Mouse (Mus musculus) spleen, postnatal 4 days (tissue): ENCODE results near the gene Mab21l1.

ENCODE experiments used
- DNase-seq, 2 experiments: peaks; one replicate each; pipeline ENCODE4 v3.0.0; 2022; ENCODE audit warnings: low spot score in 2 of 2

Gene Mab21l1

DNA sequence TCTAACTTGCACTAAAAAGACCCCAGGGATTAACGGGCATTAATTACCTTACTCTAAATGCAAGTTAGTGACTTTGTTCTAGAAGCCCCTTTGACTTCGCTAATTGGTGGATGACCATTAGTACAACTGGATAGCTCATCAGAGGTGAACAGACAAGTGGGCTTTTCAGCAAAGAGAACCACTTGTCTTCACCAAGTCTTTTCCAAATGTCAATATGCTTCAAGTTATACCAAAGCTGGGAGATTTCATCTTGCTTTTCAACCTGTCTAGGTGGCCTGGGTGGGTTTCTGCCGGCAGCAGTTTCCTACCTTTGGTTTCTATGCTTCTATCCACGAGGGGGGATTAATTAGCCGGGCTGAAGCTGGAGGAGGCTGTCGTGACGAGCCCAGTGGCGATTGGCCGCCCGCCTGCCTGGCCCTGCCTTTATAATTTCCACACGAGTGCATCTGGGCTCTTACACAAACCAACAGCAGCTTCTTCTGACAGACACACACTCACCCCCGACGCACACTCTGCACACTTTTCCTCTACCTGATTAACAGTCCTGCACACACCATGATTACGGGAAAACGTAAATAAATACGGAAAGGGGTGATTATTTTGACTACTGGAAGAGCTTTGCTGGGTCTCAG, at the start of gene Mab21l1:
Mab21l1 (plus strand) TSS at position 455 of the 632 bp plus-strand sequence.
- no peak for DNase-seq

GRCm38 (mm10) chr3:55733665-55734064, 48.6 kb upstream of the Mab21l1 start:
- no peak for DNase-seq

- no peak for DNase-seq
Observed at GRCm38 (mm10) chr3:55741428-55741827, 40.9 kb upstream of the Mab21l1 start.

GRCm38 (mm10) chr3:55742218-55742617, 40.1 kb upstream of the Mab21l1 start:
- DNase-seq = no peak

DNA sequence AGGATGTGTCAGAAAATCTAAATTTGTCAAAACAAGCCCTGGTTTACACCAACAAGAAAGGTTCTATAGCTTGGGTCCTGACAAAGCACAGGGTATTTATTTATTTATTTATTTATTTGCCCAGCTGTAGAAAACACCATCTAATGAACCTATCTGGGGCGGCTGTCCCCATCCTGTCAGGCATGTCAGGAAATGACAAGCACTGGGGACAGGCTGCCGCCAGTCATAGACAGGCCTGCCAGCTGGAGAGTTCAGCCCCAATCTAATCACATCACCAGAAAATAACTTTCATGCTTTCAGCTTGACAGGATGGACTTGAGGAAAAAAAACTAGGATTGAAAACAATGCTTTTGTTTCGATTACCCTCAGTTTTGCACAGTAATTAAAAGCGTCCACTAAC, 39.7 kb upstream of the Mab21l1 start:
- no peak for DNase-seq

DNA sequence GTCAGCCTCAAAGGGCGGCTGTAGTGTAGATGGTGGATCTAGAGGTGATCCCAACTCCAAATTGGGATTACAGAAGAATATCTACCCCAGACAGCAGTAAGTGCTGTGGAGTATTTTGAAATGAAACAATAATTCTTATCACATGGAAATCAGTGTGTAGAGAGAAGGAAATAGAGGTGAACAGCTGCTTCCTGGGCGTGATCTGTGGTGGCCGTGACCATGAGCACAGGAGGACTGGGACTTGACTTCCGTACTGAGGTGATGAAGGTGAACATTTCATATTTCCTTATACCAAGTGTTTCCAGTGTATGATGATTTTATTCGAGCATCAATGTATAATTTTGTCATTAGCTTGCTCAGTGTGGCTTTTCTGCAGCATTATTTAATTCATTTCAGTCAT, 38.4 kb upstream of the Mab21l1 start:
- no peak for DNase-seq

DNA sequence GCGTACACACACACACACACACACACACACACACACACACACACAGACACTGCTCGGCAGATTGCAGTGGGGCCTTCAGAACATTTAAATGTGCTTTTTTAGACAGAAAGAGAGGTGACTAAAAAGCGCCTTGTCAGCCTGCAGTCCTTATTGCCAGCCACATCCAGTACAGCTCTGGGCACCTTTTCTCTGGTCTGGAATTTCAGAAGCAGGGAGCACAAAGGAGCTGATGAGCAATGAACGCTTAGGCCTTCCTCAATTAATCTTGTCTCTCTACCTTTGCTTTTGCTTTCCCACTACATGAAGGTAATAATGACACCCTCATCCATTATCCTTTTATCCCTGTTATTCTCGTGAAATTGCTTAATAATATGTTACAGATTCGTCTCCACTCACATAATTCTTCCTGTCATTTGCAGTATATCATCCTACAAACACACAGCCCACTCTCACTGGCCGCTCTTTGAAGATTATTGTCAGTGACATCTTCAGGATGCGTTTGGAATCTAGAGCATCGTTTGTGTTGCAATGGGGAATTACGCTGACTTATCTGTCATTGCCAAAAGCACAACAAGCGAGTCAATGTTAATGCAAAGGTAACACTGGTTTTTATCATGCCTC, 31.8 kb upstream of the Mab21l1 start:
- no peak for DNase-seq

DNA sequence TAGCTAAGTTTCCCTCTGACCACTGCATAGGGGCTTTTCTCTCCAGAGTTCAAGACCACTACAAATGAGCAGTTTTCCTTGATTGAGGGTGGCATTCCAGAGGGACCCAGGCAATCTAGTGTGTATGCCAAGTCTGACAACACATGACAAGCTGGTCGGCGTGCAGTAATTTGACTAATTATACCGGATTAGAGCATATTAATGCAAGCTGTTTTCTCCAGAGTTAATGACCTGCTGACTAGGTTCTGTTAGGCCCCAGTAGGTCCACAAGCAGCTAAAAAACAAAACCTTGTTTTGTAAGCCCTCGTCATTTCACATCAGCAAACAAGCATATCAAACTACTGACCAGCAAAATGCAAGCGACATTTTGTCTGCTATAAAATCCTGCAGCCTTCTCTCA, 30.9 kb upstream of the Mab21l1 start:
- no peak for DNase-seq

DNA sequence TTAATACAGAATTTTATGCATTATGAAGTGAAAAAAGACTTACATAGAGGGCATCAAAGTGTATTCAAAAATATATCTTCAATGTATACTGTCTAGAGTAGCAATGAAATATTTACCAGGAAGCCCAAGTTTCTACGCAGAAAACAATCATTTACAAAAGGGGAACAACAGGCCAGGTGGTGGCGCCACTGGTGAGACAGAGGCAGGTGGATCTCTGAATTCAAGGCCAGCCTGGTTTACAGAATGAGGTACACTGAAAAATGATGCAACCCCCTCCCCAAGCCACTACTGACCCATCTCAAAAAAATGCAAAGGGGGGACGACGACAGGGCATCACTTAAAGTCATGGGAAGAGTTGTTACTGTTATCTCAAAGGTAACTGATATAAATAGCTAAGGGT, 29.8 kb upstream of the Mab21l1 start:
- no peak for DNase-seq

DNA sequence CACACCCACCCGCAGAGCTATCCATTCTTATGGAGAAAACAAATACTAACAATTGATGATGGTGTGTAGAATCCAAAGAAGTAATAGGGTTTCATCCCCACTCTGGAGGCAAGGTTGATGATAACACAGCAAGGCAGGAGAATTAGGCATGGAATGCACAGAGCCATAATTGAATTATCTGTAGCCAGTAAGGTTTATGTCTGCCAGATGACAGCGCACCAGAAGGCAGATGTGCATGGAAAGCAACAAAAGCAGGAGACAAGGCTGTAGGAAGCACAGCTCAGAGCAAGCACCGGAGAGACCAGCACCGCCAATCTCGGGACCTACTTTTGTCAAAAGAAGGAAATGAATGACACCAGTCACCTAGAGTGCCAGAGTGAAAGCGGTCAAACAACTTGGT, 28.4 kb upstream of the Mab21l1 start:
- DNase-seq = no peak

DNA sequence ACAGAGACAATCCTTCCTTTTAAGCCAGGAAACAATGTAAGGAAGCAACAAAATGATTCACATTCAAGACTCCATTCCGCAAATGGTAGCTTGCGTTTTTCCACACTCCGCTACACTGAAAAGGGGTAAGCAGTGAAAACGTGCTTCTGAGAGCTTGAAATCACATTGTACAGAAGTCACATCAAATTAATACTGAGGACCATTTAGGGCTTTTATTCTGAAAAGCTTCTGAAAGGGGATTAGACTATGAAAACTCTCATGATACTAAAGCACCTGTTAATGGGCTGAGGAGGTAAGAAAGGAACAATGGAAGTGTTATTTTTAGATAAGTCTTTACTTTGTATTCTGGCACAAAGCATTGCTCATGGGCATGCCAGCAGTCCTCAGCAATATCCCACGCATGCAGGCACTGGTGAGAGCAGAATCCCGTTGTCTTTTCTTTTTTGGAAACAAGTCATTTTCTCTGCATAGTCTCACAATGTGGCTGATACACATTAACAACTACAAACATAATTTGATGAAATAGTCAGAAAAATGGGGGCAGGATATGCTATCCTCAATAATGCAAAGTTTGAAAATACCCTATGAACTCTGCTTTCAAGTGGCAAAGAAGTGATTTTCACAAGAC, 27.2 kb upstream of the Mab21l1 start:
- no peak for DNase-seq

DNA sequence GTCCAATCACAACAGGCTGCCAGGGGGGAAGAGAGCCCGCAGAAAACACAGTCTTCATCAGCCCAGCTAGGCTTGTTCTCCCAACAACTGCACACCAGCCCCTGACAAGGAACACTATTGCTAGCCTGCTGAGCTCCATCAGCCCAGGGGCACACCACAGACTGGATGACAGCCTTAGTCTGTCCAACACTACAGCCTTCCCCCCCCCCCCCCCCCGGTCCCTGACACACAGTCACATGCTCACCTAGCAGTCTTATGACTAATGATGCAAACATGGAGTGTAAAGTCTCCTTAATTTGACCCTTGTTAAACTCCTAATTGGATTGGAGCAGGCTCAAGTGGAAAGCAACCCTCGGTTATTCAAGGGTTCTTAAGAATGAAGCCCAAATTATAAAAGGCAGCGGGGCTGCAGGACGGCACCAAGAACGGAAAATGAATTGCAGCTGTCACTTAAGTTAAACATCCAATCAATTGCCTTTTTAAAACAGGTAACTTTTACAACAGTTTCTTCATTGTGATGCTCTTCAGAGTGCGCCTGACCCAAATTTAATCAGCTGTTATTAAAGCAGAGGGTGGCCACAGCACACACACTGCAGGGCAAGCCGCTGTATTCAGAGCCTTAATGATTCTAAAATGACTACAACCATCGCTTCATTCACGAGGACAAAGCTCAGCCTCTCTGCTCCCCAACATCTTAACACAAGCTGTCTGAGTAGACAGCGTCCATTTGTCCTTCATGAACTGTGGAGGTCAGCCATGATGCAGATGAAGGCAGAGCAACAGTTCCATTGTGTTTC, 26.3 kb upstream of the Mab21l1 start:
- no peak for DNase-seq

GRCm38 (mm10) chr3:55756602-55757190, 25.6 kb upstream of the Mab21l1 start:
- DNase-seq = no peak

DNA sequence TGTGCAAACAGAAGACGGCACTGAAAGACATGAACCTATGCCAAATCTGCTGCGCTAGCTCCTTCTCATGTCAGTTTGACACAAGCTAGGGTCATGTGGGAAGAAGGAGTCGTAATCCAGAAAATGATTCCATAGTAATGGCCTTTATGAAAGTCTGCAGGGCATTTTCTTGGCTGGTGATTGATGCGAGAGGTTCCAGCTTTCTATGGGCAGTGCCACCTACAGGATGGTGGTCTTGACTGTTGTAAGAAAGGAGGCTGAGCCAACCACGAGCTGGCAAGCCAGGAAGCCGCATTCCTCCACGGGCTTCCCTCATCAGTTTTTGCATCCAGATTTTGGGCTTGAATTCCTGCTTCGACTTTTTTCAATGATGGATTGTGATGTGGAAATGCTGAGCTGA, 24.0 kb upstream of the Mab21l1 start:
- DNase-seq = no peak

DNA sequence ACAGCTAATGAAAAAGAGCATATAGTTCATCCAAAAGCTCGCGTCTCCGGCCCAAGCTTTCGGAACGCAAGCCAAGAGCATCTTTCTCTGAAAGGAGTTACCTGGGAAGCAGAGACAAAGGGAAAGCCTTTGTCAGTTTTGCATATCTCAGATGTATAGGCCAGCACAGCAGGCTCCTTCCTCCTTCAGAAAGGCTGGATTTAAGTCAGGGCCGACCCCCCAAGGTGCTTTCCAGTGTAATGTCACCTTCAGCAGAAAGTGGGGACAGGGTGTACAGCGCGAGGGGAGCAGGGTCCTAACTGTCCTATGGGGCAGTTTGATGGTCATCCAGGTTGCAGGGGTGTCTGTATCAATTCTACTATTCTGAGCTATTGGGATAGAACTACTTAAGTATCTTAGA, 18.7 kb upstream of the Mab21l1 start:
- no peak for DNase-seq

DNA sequence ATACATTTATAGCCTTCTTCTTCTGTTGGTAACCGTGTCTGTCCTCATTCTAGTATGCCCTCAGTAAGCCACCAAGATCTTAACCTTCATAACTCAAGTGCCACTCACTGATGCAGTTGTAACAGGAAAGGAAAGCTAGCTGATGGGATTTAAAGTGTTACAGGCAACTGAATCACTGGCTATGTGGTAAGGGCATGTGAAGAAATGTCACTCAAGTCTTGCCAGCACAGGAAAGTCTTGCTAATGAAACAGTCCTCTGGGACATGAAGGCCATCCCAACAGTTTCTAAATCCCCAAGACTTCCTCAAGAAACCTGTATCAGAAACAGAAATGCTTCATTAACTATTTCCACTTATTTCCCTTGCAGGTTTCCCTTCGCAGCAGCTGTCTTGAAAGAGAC, 13.7 kb upstream of the Mab21l1 start:
- DNase-seq = no peak

DNA sequence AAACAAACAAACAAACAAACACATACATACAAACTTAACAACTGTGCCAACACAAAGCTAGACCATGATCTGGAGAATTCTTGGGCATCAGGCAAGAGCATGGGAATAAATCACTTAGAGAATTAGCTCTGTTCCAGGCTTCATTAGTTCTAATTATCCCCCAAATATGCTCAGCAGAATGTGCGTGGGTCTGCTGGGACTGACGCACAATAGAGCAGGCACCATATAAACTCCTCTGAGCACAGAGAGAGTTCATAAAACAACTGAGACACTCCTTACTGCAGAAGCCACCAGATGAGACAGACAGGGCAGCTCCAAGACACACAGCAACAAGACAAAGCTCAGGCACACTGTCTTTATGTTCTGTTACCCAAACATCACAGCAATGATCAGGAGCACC, 13.0 kb upstream of the Mab21l1 start:
- no peak for DNase-seq

DNA sequence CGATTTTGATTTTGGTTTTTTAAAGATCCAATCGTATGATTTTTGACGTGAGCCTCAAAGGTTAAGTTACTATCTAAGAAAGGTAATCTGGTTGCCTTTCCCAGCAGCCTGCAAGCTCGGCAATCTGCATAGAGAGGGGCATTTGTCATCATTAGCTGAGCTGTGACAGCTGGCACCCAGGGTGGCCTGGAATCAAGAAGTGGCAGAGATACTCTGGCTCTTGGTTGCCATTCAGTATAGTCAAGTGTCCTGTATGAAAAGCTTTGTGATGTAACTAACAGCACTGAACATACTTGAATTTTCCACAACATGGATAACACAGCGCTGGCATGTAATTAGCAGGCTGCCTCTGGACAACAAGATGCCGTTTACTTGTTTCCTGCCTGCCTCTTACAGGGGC, 8.1 kb upstream of the Mab21l1 start:
- DNase-seq = no peak

- DNase-seq = no peak
Observed at GRCm38 (mm10) chr3:55775245-55775644, 7.1 kb upstream of the Mab21l1 start.

- no peak for DNase-seq
Observed at GRCm38 (mm10) chr3:55775753-55776152, 6.6 kb upstream of the Mab21l1 start.

- no peak for DNase-seq
Observed at GRCm38 (mm10) chr3:55777501-55777900, 4.8 kb upstream of the Mab21l1 start.
